Mouse (Mus musculus): ENCODE results near the gene Rab27a. TPM values are rescaled to one million over a fixed set of nuclear protein-coding genes. Genes with fewer than 3 reads are reported as not detected.

Gene Rab27a
- total and polyA plus RNA-seq, 3 experiments, result 14.8 to 25.6 (median 20.0) TPM

DNA sequence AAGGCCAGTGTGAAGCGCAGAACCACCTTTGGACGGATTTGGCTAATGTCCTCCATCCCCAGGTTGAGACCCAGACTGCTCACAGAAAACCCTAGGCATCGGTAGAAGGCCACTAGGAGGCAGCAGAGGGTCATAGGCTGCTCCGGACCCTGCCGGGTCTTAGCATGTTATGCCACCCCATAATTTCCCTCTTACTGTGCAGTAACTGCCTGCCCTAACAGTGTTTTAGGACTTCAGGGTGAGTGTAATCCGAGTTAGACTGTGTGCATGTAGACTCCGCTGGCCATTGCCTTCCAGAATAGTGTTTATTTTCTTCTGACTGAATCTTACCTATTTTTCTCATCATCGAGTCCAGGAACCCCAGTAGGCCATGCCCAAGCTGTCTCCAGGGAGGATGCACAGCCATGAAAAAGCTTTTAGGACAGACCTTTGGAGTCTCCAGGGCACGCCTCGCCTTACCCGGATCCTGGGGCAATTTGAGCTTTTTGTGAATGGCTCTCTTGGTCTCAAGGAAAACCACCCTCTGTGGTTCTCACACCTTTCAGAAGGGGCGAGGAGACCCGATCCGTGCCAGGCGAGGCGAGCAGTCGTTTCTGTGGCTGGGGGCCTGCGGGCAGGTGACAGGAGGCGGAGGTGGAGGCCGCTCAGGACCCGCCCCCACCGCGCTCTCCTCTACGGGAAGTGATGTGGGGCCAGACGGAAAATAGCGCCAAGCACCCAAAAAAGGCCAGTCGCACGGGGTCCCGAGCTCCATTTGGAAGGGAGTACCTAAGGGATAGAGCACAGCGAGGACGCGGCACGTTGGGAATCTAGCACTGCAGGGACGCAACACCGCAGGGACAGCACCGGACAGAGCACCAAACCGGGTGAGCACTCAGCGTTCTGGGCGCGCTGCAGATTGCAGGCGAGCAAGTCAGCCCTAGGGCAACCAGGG is at the start of gene Rab27a (continued):
- no peak for TF ChIP-seq PAX5 (IDR thresholded peaks at IDR 0.05; ENCODE audit: low read length)

DNA sequence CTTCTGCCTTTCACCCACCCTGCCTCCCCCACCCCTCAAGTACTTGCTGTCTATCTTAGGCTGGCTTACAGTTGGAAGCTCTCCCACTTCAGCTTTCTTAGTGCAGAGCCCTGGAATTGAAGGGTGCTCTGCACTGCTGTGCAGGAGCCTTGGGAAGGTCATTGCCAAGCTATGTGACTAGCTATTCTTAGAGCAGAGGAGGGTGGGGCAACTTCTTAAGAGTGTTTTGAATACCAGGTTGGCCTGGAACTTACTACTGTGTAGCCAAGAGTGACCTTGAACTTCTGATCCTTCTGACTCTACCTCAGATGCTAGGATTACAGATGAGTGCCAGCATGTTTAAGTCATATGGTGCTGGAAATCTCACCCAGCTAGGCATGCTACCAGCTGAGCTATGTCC is 48.5 kb upstream of the Rab27a start:
- in situ Hi-C loops (cut with MboI; ENCODE audit: low pct_ligation_motif_present, low pct_unique_long_range_greater_than_20kb, low sequenced_read_pairs), result no loop called here
- DNase-seq (ENCODE audit: extremely low read depth), result no peak
- no peaks in the 10 kb centered on the region for H3K36me3 ChIP-seq (replicated peaks in 1 of 2; ENCODE audit: control insufficient read depth in 1 of 2, insufficient read depth in 1 of 2, low read length in 1 of 2)

DNA sequence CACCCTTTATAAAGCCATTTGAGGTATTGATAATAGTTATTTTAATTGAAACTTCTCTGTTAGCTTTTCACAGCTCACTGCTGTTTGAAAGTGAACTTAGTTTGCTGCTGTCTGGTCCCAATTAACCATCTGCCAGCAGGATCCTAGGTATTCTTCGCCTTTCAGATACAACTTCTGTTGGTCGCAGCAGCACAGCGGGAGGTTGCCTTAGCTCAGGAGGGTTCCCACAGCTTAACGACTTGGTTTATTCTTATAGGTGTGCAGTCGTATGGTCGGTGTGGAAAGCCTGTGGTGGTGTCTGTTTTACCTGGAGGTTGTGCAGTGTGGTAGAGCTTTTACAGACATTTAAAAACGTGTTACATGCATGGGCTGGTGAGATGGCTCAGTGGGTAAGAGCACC is 47.8 kb upstream of the Rab27a start:
- Histone ChIP-seq H3K27me3 (replicated peaks) (no peaks in the 10 kb centered on the region), H3K9ac (ENCODE audit: insufficient read depth, low read depth) (no peak overlapping the region), H3K9me3 (replicated peaks; ENCODE audit: low read length) (no peaks in the 10 kb centered on the region), H3K4me1 (ENCODE audit: control insufficient read depth in 1 of 2, insufficient read depth in 2 of 2) (no peaks in the 10 kb centered on the region), H3K4me2 (ENCODE audit: insufficient read depth, low read depth, poor library complexity, severe bottlenecking) (no peak overlapping the region), H3K36me3 (replicated peaks in 1 of 2; ENCODE audit: control insufficient read depth in 1 of 2, insufficient read depth in 1 of 2, low read length in 1 of 2) (no peaks in the 10 kb centered on the region), H3K4me3 (replicated peaks in 1 of 3; ENCODE audit: low read depth in 2 of 3, low read length in 2 of 3, poor library complexity in 1 of 3) (no peak overlapping the region), H3K27ac (ENCODE audit: insufficient read depth, low read depth) (no peak overlapping the region), H3K79me2 (replicated peaks; ENCODE audit: control insufficient read depth, extremely low read depth, insufficient read depth, poor library complexity, severe bottlenecking) (no peaks in the 10 kb centered on the region; the same call in 1 of the 2 replicates)
- TF ChIP-seq HCFC1 (IDR thresholded peaks at IDR 0.05; ENCODE audit: low read depth, low read length), result no peak
- TF ChIP-seq UBTF (IDR thresholded peaks at IDR 0.05; ENCODE audit: low read depth, low read length), result no peak
- no peak for TF ChIP-seq MEF2A (IDR thresholded peaks at IDR 0.05; ENCODE audit: borderline replicate concordance, low read depth, low read length)
- no peak for TF ChIP-seq TCF12 (IDR thresholded peaks at IDR 0.05; ENCODE audit: low read depth, low read length)
- dilution Hi-C loops (cut with MboI; ENCODE audit: extremely low pct_ligation_motif_present, extremely low pct_unique_long_range_greater_than_20kb, low sequenced_read_pairs), result no loop called here
- in situ Hi-C loops (cut with MboI; ENCODE audit: low pct_ligation_motif_present, low pct_unique_long_range_greater_than_20kb, low sequenced_read_pairs), result no loop called here
- no peak for DNase-seq (ENCODE audit: extremely low read depth)

More for the DNA sequence above, 48.5 kb upstream of the Rab27a start:
- TF ChIP-seq E2F4 (IDR thresholded peaks at IDR 0.05; ENCODE audit: insufficient replicate concordance, low read depth, low read length) (no peak), POLR2AphosphoS2 (IDR thresholded peaks at IDR 0.05; ENCODE audit: low read depth, low read length) (no peak), SIN3A (IDR thresholded peaks at IDR 0.05; ENCODE audit: low read length) (no peak), TCF12 (IDR thresholded peaks at IDR 0.05; ENCODE audit: low read depth, low read length) (no peak)
- dilution Hi-C loops (cut with MboI; ENCODE audit: extremely low pct_ligation_motif_present, extremely low pct_unique_long_range_greater_than_20kb, low sequenced_read_pairs), result no loop called here
- no peak overlapping the region for H3K4me2 ChIP-seq (ENCODE audit: insufficient read depth, low read depth, poor library complexity, severe bottlenecking)
- no peak overlapping the region for H3K9ac ChIP-seq (ENCODE audit: insufficient read depth, low read depth)
- no peaks in the 10 kb centered on the region for H3K27me3 ChIP-seq (replicated peaks)
- H3K79me2 ChIP-seq (replicated peaks; ENCODE audit: control insufficient read depth, extremely low read depth, insufficient read depth, poor library complexity, severe bottlenecking), result no peaks in the 10 kb centered on the region; the same call in 1 of the 2 replicates
- no peaks in the 10 kb centered on the region for H3K9me3 ChIP-seq (replicated peaks; ENCODE audit: low read length)
- no peak overlapping the region for H3K27ac ChIP-seq (ENCODE audit: insufficient read depth, low read depth)
- H3K4me1 ChIP-seq (ENCODE audit: control insufficient read depth in 1 of 2, insufficient read depth in 2 of 2), result no peaks in the 10 kb centered on the region
- H3K4me3 ChIP-seq (replicated peaks in 1 of 3; ENCODE audit: low read depth in 2 of 3, low read length in 2 of 3, poor library complexity in 1 of 3), result no peak overlapping the region

DNA sequence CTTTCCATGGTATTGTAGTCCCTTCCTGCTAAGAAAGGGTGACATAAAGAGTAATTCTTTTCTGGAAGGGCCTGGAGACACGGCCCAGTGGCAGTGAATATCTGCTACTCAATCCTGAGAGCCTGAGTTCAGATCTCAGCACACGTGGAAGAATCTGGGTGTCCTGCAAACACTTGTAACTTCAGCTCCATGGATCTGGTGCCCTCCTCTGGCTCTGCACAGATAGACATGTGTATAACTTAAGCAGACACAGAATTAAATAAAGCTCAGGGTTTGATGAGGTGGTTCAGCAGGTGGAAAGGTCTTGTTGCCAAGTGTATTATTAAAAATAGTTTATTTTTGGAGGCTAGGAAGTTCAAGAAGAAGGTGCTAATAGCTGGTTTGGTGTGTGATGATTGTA is 44.2 kb upstream of the Rab27a start:
- TF ChIP-seq CTCF (conservative IDR thresholded peaks at IDR 0.05 in 1 of 2, IDR thresholded peaks at IDR 0.05 in 1 of 2; ENCODE audit: low read depth in 2 of 2, low read length in 2 of 2) (peak in 1 of 2 experiments; percentile 38; a peak in 2 of 4 replicates), HCFC1 (IDR thresholded peaks at IDR 0.05; ENCODE audit: low read depth, low read length) (no peak), EP300 (IDR thresholded peaks at IDR 0.05; ENCODE audit: low read length) (no peak), RAD21 (IDR thresholded peaks at IDR 0.05; ENCODE audit: low read depth, low read length) (peak; percentile 35), ZKSCAN1 (IDR thresholded peaks at IDR 0.05; ENCODE audit: borderline replicate concordance, low read depth, low read length) (no peak)
- Histone ChIP-seq H3K36me3 (replicated peaks in 1 of 2; ENCODE audit: control insufficient read depth in 1 of 2, insufficient read depth in 1 of 2, low read length in 1 of 2) (peaks cover 3 to 11% of the 10 kb centered on the region in 2 experiments), H3K4me1 (ENCODE audit: control insufficient read depth in 1 of 2, insufficient read depth in 2 of 2) (no peaks in the 10 kb centered on the region)

More for the DNA sequence above, 44.2 kb upstream of the Rab27a start:
- in situ Hi-C loops (cut with MboI; ENCODE audit: low pct_ligation_motif_present, low pct_unique_long_range_greater_than_20kb, low sequenced_read_pairs), result no loop called here
- no peaks in the 10 kb centered on the region for H3K79me2 ChIP-seq (replicated peaks; ENCODE audit: control insufficient read depth, extremely low read depth, insufficient read depth, poor library complexity, severe bottlenecking)
- no peaks in the 10 kb centered on the region for H3K9me3 ChIP-seq (replicated peaks; ENCODE audit: low read length)
- H3K9ac ChIP-seq (ENCODE audit: insufficient read depth, low read depth), result no peak overlapping the region
- no peak overlapping the region for H3K4me2 ChIP-seq (ENCODE audit: insufficient read depth, low read depth, poor library complexity, severe bottlenecking)
- H3K27me3 ChIP-seq (replicated peaks), result no peaks in the 10 kb centered on the region
- no peak for DNase-seq (ENCODE audit: extremely low read depth)
- dilution Hi-C loops (cut with MboI; ENCODE audit: extremely low pct_ligation_motif_present, extremely low pct_unique_long_range_greater_than_20kb, low sequenced_read_pairs), result no loop called here
- no peak overlapping the region for H3K27ac ChIP-seq (ENCODE audit: insufficient read depth, low read depth)
- H3K4me3 ChIP-seq (replicated peaks in 1 of 3; ENCODE audit: low read depth in 2 of 3, low read length in 2 of 3, poor library complexity in 1 of 3), result no peak overlapping the region

All from CH12.LX (cell line).